Mouse (Mus musculus) kidney, adult 11 months (tissue): ENCODE results near the gene Cyp2j6.
"Not testable (repeated sequence)": the region's sequence is repeated elsewhere in the genome, so short reads cannot be mapped to it uniquely, and the experiment has no call there.

Experiments used
- DNase-seq: peaks from one replicate; pipeline ENCODE4 v3.0.0; 2022

The Cyp2j6 gene

DNA sequence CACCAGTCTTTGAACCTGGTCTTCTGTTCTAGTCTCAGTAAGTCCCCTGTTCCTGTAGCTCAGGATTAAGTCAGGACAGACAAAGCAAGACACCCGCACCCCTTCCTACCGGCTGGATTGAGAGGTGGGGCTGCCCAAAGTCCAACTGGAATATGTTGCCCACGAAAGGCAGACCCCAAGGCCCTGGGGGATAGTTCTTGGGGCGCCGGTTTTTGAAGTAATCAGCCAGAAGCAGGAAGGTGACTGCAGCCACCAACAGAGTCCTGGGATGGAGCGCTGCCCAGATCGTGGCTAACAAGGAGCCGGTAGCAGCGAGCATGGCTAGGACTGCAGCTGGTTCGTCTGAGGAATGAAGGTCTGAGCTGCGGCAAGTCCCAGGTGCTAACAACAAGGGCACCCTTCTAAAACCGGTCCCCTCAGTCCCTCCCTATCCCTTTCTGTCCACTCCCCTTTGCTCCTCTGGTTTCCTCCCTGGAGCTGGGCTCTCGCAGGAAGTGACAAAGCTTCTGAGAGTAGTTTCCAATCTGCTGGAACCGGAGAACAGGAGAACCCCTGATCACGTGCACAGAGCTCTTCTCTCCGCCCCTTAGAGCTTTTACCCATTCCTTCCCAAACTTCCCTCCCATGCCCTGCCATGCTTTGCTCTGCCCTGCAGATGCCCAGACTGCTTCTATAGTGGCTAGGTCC, at the start of gene Cyp2j6:
TSS of gene Cyp2j6 (minus strand) at position 529 of the 687 bp plus-strand sequence.
- peak; percentile 52 for DNase-seq

DNA sequence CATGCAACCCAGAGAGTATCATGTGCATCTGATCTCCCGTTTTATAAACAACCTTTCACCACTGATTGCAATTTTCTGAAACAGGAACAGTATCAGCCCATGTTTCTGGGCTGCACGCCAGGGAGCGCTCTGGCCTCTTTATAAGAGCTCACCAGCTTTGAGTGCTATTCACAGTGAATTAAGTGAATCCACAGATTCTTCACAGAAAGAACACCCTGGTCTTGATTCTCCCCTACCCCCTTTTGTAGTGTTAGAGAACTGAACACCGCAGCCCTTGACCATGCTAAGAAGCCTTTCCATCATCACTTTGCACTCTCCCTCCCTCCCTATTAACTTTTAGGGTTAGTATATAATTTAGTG, 38.3 kb upstream of the Cyp2j6 start:
- peak; percentile 40 for DNase-seq

GRCm38 (mm10) chr4:96590911-96591790, 37.7 kb upstream of the Cyp2j6 start, which contains the start of gene Cyp2j9:
Cyp2j9 (minus strand) TSS chr4:96591578.
- DNase-seq: peak; percentile 49

GRCm38 (mm10) chr4:96581425-96582088, 28.1 kb upstream of the Cyp2j6 start:
- DNase-seq: no peak

- DNase-seq: not testable (repeated sequence)
These were observed 26.9 kb upstream of the Cyp2j6 start for GRCm38 (mm10) chr4:96580351-96580750.

GRCm38 (mm10) chr4:96569442-96569841, 16.0 kb upstream of the Cyp2j6 start:
- DNase-seq: no peak

GRCm38 (mm10) chr4:96567988-96568387, 14.5 kb upstream of the Cyp2j6 start:
- no peak for DNase-seq

GRCm38 (mm10) chr4:96565808-96566207, 12.3 kb upstream of the Cyp2j6 start:
- DNase-seq: no peak

DNA sequence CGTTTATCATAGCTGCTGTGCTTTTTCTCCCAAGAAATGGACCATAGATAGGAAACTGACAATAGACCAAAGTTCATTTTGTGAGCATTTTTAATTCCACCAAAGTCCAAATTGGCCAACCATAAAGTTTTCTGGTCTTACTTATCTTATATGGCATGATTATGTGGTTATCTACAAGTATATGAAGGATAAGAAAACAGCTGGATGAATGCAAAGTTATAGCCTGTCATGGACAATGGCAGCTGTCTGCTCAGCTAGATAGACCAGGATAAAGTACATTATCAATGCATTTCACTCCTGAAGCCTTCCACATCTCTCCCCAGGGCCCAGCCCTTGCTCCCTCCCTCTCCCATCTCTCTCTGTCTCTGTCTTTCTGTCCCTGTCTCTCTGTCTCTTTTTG, 7.0 kb upstream of the Cyp2j6 start:
- DNase-seq: no peak

- DNase-seq: no peak
These were observed 6.3 kb upstream of the Cyp2j6 start for GRCm38 (mm10) chr4:96559781-96560180.

GRCm38 (mm10) chr4:96551619-96552018, 1.8 kb downstream of the Cyp2j6 start:
- DNase-seq: no peak

DNA sequence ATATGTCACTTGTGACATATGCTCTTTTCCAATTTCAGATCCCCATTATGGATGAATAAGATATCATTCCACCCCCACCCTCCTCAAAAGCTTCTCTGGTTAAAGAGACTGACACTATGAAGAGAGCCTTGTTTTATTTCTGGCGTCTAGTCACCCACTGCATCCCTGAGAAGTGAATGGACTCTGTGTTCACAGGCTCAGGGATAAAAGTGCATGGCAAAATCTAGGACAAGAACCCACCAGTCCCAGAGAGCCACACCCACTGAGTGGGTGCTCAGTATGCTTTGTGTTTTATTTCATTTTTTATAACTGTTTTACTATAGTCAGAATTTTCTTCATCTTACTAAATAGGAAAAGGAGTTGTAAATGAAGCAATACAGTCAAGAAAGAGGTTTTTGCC, 7.5 kb downstream of the Cyp2j6 start:
- DNase-seq: no peak

DNA sequence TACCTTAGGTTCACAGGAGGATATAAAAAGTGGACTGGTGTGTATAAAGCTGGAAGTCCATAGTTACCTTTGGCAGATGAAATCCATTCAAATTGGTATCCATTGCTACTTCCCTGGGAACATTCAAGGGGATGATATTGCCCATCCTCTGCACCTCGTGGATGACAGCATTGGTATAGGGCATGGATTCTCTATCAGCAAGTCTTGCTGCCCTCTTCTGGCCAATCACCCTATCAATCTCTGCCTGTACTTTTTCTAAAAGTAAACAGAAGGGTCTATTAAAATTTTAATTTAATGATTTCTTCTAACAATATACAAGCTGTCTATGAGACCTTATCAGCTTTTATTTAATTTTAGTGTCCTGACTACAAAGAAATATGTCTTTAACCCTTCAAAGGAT, 27.7 kb downstream of the Cyp2j6 start:
- DNase-seq: peak; percentile 8

DNA sequence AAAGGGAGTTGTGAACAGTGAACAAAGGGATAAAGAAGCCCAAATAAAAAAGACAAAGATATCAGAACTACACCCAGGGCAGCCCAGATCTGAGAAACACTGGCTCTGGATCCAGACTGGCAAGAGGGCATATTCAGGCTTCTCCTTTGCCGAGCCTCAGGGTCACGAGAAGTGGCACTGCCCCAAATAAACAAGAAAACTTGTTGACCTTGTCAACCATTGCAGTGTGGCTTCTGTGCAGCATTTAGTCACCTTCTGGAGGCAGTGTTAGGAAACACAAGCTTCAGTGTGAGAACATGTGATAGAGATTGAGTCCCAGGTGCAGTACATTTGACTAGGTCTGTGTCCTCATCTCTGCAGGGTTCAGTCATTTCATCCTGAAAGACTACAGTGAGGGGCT, 31.2 kb downstream of the Cyp2j6 start:
- DNase-seq: peak; percentile 8

- DNase-seq: no peak
These were observed 43.4 kb downstream of the Cyp2j6 start for GRCm38 (mm10) chr4:96510083-96510482.

DNA sequence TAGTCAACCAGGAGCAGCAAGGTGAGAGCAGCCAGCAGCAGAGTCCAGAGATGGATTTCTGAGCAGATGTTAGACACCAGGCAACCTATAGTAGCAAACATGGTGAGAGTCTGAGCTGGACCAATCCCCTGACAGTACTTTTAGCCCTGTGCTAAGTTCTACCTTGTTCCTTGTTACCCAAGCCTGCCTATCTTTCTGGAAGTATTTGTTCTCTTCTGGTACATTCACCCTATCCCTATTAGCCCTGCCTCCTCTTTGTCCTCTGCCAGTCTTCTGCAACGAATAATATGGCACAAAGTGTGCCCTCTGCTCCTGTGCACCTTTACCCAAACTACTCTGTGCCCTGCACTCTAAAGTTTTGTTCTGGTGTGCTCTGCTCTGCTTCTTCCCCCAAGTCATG, 46.2 kb downstream of the Cyp2j6 start, which contains the start of gene Cyp2j8:
TSS of gene Cyp2j8 (minus strand) at position 101 of the 400 bp plus-strand sequence.
- DNase-seq: no peak
